Mouse (Mus musculus): ENCODE results near the gene Pheta2. TPM values are rescaled to one million over a fixed set of nuclear protein-coding genes. Genes with fewer than 3 reads are reported as not detected.
A peak's percentile ranks its signal among the peaks of the same experiment; 100 is the strongest.

Pheta2 gene
- polyA plus RNA-seq, 1 experiment from 2014 or later = 3.6 TPM

GRCm38 (mm10) chr15:82345820-82346470, 7.2 kb downstream of the Pheta2 start:
- Histone ChIP-seq H3K4me2 (ENCODE audit: low read depth, low read length) (peak overlapping the region; percentile 73), H3K27ac (replicated peaks; ENCODE audit: low read depth, low read length) (no peak overlapping the region; the same call in 1 of the 2 replicates), H3K27me3 (ENCODE audit: control insufficient read depth, insufficient read depth, low read length) (no peaks in the 10 kb centered on the region), H3K4me1 (ENCODE audit: control insufficient read depth, insufficient read depth, low read length) (peaks cover 5% of the 10 kb centered on the region), H3K4me3 (ENCODE audit: low read depth, low read length) (peak overlapping the region; percentile 62), H3K9me3 (replicated peaks; ENCODE audit: control insufficient read depth, low read length) (no peaks in the 10 kb centered on the region), H3K36me3 (replicated peaks; ENCODE audit: control insufficient read depth, insufficient read depth, low read depth, low read length) (peaks cover 5% of the 10 kb centered on the region), H3K9ac (replicated peaks; ENCODE audit: low read length) (peak overlapping the region; percentile 68)
- DNase-seq (ENCODE audit: low spot score) (peak; percentile 98), ATAC-seq (replicated peaks; ENCODE audit: insufficient number of reproducible peaks, low FRiP score, low TSS enrichment, low read depth) (peak; percentile 95)
- WGBS = under 1% methylated on average over 51 of the region's 51 CpGs

GRCm38 (mm10) chr15:82346580-82347302, 8.0 kb downstream of the Pheta2 start:
- DNase-seq (ENCODE audit: low spot score) (no peak), ATAC-seq (replicated peaks; ENCODE audit: insufficient number of reproducible peaks, low FRiP score, low TSS enrichment, low read depth) (no peak)
- WGBS = 69% methylated on average over 14 of the region's 14 CpGs
- Histone ChIP-seq H3K27ac (replicated peaks; ENCODE audit: low read depth, low read length) (no peak overlapping the region), H3K27me3 (ENCODE audit: control insufficient read depth, insufficient read depth, low read length) (no peaks in the 10 kb centered on the region), H3K9ac (replicated peaks; ENCODE audit: low read length) (peak overlapping the region; percentile 68), H3K9me3 (replicated peaks; ENCODE audit: control insufficient read depth, low read length) (no peaks in the 10 kb centered on the region), H3K4me2 (ENCODE audit: low read depth, low read length) (peak overlapping the region; percentile 73), H3K4me3 (ENCODE audit: low read depth, low read length) (peak overlapping the region; percentile 62), H3K36me3 (replicated peaks; ENCODE audit: control insufficient read depth, insufficient read depth, low read depth, low read length) (peaks cover 5% of the 10 kb centered on the region), H3K4me1 (ENCODE audit: control insufficient read depth, insufficient read depth, low read length) (peaks cover 5% of the 10 kb centered on the region)

GRCm38 (mm10) chr15:82347303-82347676, 8.5 kb downstream of the Pheta2 start:
- H3K4me3 ChIP-seq (ENCODE audit: low read depth, low read length) = peak overlapping the region; percentile 62; the same call in 1 of the 2 replicates
- H3K9ac ChIP-seq (replicated peaks; ENCODE audit: low read length) = no peak overlapping the region; the same call in 1 of the 2 replicates
- WGBS = 88% methylated on average over 4 of the region's 4 CpGs
- H3K9me3 ChIP-seq (replicated peaks; ENCODE audit: control insufficient read depth, low read length) = no peaks in the 10 kb centered on the region
- peaks cover 5% of the 10 kb centered on the region for H3K36me3 ChIP-seq (replicated peaks; ENCODE audit: control insufficient read depth, insufficient read depth, low read depth, low read length)
- H3K27ac ChIP-seq (replicated peaks; ENCODE audit: low read depth, low read length) = no peak overlapping the region
- H3K4me1 ChIP-seq (ENCODE audit: control insufficient read depth, insufficient read depth, low read length) = peaks cover 5% of the 10 kb centered on the region
- no peaks in the 10 kb centered on the region for H3K27me3 ChIP-seq (ENCODE audit: control insufficient read depth, insufficient read depth, low read length)
- no peak for ATAC-seq (replicated peaks; ENCODE audit: insufficient number of reproducible peaks, low FRiP score, low TSS enrichment, low read depth)
- peak overlapping the region; percentile 73 for H3K4me2 ChIP-seq (ENCODE audit: low read depth, low read length)
- DNase-seq (ENCODE audit: low spot score) = no peak

- Histone ChIP-seq H3K4me1 (ENCODE audit: control insufficient read depth, insufficient read depth, low read length) (peaks cover 5% of the 10 kb centered on the region), H3K4me3 (ENCODE audit: low read depth, low read length) (no peak overlapping the region), H3K36me3 (replicated peaks; ENCODE audit: control insufficient read depth, insufficient read depth, low read depth, low read length) (peaks cover 5% of the 10 kb centered on the region), H3K27ac (replicated peaks; ENCODE audit: low read depth, low read length) (no peak overlapping the region), H3K9me3 (replicated peaks; ENCODE audit: control insufficient read depth, low read length) (no peaks in the 10 kb centered on the region), H3K9ac (replicated peaks; ENCODE audit: low read length) (no peak overlapping the region), H3K27me3 (ENCODE audit: control insufficient read depth, insufficient read depth, low read length) (no peaks in the 10 kb centered on the region), H3K4me2 (ENCODE audit: low read depth, low read length) (no peak overlapping the region)
- WGBS = 93% methylated on average over 12 of the region's 12 CpGs
- DNase-seq (ENCODE audit: low spot score) (no peak), ATAC-seq (replicated peaks; ENCODE audit: insufficient number of reproducible peaks, low FRiP score, low TSS enrichment, low read depth) (no peak)
Observed at GRCm38 (mm10) chr15:82347852-82348251, 9.1 kb downstream of the Pheta2 start.

GRCm38 (mm10) chr15:82348258-82348998, 9.7 kb downstream of the Pheta2 start:
- Histone ChIP-seq H3K4me2 (ENCODE audit: low read depth, low read length) (no peak overlapping the region), H3K9ac (replicated peaks; ENCODE audit: low read length) (no peak overlapping the region), H3K27ac (replicated peaks; ENCODE audit: low read depth, low read length) (no peak overlapping the region), H3K4me3 (ENCODE audit: low read depth, low read length) (no peak overlapping the region), H3K9me3 (replicated peaks; ENCODE audit: control insufficient read depth, low read length) (no peaks in the 10 kb centered on the region), H3K36me3 (replicated peaks; ENCODE audit: control insufficient read depth, insufficient read depth, low read depth, low read length) (peaks cover 5% of the 10 kb centered on the region), H3K27me3 (ENCODE audit: control insufficient read depth, insufficient read depth, low read length) (no peaks in the 10 kb centered on the region), H3K4me1 (ENCODE audit: control insufficient read depth, insufficient read depth, low read length) (peaks cover 5% of the 10 kb centered on the region)
- ATAC-seq (replicated peaks; ENCODE audit: insufficient number of reproducible peaks, low FRiP score, low TSS enrichment, low read depth) = no peak
- no peak for DNase-seq (ENCODE audit: low spot score)
- 85% methylated on average over 8 of the region's 8 CpGs for WGBS

GRCm38 (mm10) chr15:82348999-82349341, 10.2 kb downstream of the Pheta2 start:
- H3K9ac ChIP-seq (replicated peaks; ENCODE audit: low read length) = no peak overlapping the region
- H3K4me3 ChIP-seq (ENCODE audit: low read depth, low read length) = no peak overlapping the region
- WGBS = 80% methylated on average over 2 of the region's 2 CpGs
- peaks cover 5% of the 10 kb centered on the region for H3K4me1 ChIP-seq (ENCODE audit: control insufficient read depth, insufficient read depth, low read length)
- ATAC-seq (replicated peaks; ENCODE audit: insufficient number of reproducible peaks, low FRiP score, low TSS enrichment, low read depth) = no peak
- H3K27ac ChIP-seq (replicated peaks; ENCODE audit: low read depth, low read length) = no peak overlapping the region
- H3K4me2 ChIP-seq (ENCODE audit: low read depth, low read length) = no peak overlapping the region
- DNase-seq (ENCODE audit: low spot score) = no peak
- peaks cover 5% of the 10 kb centered on the region for H3K36me3 ChIP-seq (replicated peaks; ENCODE audit: control insufficient read depth, insufficient read depth, low read depth, low read length)
- no peaks in the 10 kb centered on the region for H3K27me3 ChIP-seq (ENCODE audit: control insufficient read depth, insufficient read depth, low read length)
- no peaks in the 10 kb centered on the region for H3K9me3 ChIP-seq (replicated peaks; ENCODE audit: control insufficient read depth, low read length)

GRCm38 (mm10) chr15:82350349-82350748, 11.6 kb downstream of the Pheta2 start:
- H3K27ac ChIP-seq (replicated peaks; ENCODE audit: low read depth, low read length) = no peak overlapping the region
- H3K36me3 ChIP-seq (replicated peaks; ENCODE audit: control insufficient read depth, insufficient read depth, low read depth, low read length) = peaks cover 5% of the 10 kb centered on the region
- ATAC-seq (replicated peaks; ENCODE audit: insufficient number of reproducible peaks, low FRiP score, low TSS enrichment, low read depth) (no peak), DNase-seq (ENCODE audit: low spot score) (no peak)
- H3K9me3 ChIP-seq (replicated peaks; ENCODE audit: control insufficient read depth, low read length) = no peaks in the 10 kb centered on the region
- no peak overlapping the region for H3K9ac ChIP-seq (replicated peaks; ENCODE audit: low read length)
- H3K4me2 ChIP-seq (ENCODE audit: low read depth, low read length) = no peak overlapping the region
- H3K27me3 ChIP-seq (ENCODE audit: control insufficient read depth, insufficient read depth, low read length) = no peaks in the 10 kb centered on the region
- H3K4me3 ChIP-seq (ENCODE audit: low read depth, low read length) = no peak overlapping the region
- 90% methylated on average over 4 of the region's 4 CpGs for WGBS
- peaks cover 5% of the 10 kb centered on the region for H3K4me1 ChIP-seq (ENCODE audit: control insufficient read depth, insufficient read depth, low read length)

GRCm38 (mm10) chr15:82351480-82351879, 12.7 kb downstream of the Pheta2 start:
- H3K4me2 ChIP-seq (ENCODE audit: low read depth, low read length) = no peak overlapping the region
- WGBS = 94% methylated on average over 3 of the region's 3 CpGs
- H3K9ac ChIP-seq (replicated peaks; ENCODE audit: low read length) = peak overlapping the region; percentile 9; the same call in 1 of the 2 replicates
- H3K9me3 ChIP-seq (replicated peaks; ENCODE audit: control insufficient read depth, low read length) = no peaks in the 10 kb centered on the region
- DNase-seq (ENCODE audit: low spot score) (no peak), ATAC-seq (replicated peaks; ENCODE audit: insufficient number of reproducible peaks, low FRiP score, low TSS enrichment, low read depth) (no peak)
- no peaks in the 10 kb centered on the region for H3K27me3 ChIP-seq (ENCODE audit: control insufficient read depth, insufficient read depth, low read length)
- H3K4me1 ChIP-seq (ENCODE audit: control insufficient read depth, insufficient read depth, low read length) = peaks cover 5% of the 10 kb centered on the region
- H3K27ac ChIP-seq (replicated peaks; ENCODE audit: low read depth, low read length) = no peak overlapping the region
- no peak overlapping the region for H3K4me3 ChIP-seq (ENCODE audit: low read depth, low read length)
- peaks cover 5% of the 10 kb centered on the region for H3K36me3 ChIP-seq (replicated peaks; ENCODE audit: control insufficient read depth, insufficient read depth, low read depth, low read length)
